Comparison of ENCODE assay signal across 9 mouse cellular contexts in genomic region chr10:88501886-88502765, GRCm38 (mm10). TPM values are rescaled to one million over a fixed set of nuclear protein-coding genes. Genes with fewer than 3 reads are reported as not detected.
DNase-seq lines count a peak whose midpoint lies in the region; ATAC-seq and TF ChIP-seq lines count a peak whose summit lies in the region.
"Had no signal": no experiment of that assay in that cellular context is flagged by ENCODE, and none has a peak within 500 bp of the region (broad histone marks: within the 10 kb centered on the region; RNA-seq: fewer than 3 reads in every experiment).

No protein-coding gene starts in this region.

- ATAC-seq in embryonic facial prominence, embryonic 13.5 days (ENCODE audit: insufficient number of reproducible peaks, insufficient read depth, low FRiP score, low TSS enrichment, low read depth): no peak
- no peak for ATAC-seq in heart, embryonic 15.5 days (replicated peaks; ENCODE audit: insufficient number of reproducible peaks, insufficient read depth, low FRiP score, low read depth)

- TF ChIP-seq EP300 in heart, adult 2 months (IDR thresholded peaks at IDR 0.05; ENCODE audit: insufficient read depth, low read depth, low read length): no peak

- intact Hi-C loops in heart, adult 2 months (cut with DNase I): loop anchor here (5.0 kb wide), 2 partner anchors 125 to 230 kb away; partner anchors contain the start of genes Arl1, Dram1 and Gnptab
- intact Hi-C loops in left cerebral cortex, postnatal 36 days (cut with DNase I): loop anchor here (5.0 kb wide), 2 partner anchors 170 to 230 kb away; partner anchors contain the start of gene Arl1

- peak overlapping the region; percentile 60 for H3K9ac ChIP-seq in heart, adult 2 months (ENCODE audit: low read depth, low read length)
- H3K9ac ChIP-seq in embryonic facial prominence, embryonic 13.5 days: no peak overlapping the region; the same call in 1 of the 2 replicates
- H3K9ac ChIP-seq in heart, embryonic 15.5 days: no peak overlapping the region

- no peaks in the 10 kb centered on the region; the same call in 1 of the 2 replicates for H3K4me1 ChIP-seq in heart, adult 2 months (ENCODE audit: control insufficient read depth, insufficient read depth, low read length)
- H3K4me1 ChIP-seq in embryonic facial prominence, embryonic 13.5 days: peaks cover 27% of the 10 kb centered on the region
- H3K4me1 ChIP-seq in heart, embryonic 15.5 days (replicated peaks): peaks cover 22% of the 10 kb centered on the region

- DNase-seq in heart, adult 2 months: peak in 1 of 2 experiments; percentile 28
- no peak for DNase-seq in heart, postnatal 4 days
- DNase-seq in lung, postnatal 14 days: peak; percentile 18
- DNase-seq in embryo, embryonic 10 days (ENCODE audit: low spot score): no peak
- no peak for DNase-seq in left cerebral cortex, postnatal 36 days (ENCODE audit: low spot score in 2 of 2)
- no peak for DNase-seq in right cerebral cortex, adult 18-20 months

- no peaks in the 10 kb centered on the region for H3K27me3 ChIP-seq in heart, adult 2 months (ENCODE audit: control insufficient read depth, insufficient read depth, low read length)
- no peaks in the 10 kb centered on the region for H3K27me3 ChIP-seq in embryonic facial prominence, embryonic 13.5 days
- H3K27me3 ChIP-seq in heart, embryonic 15.5 days: no peaks in the 10 kb centered on the region

- peak overlapping the region; percentile 89 for H3K4me2 ChIP-seq in embryonic facial prominence, embryonic 13.5 days
- peak overlapping the region; percentile 87 for H3K4me2 ChIP-seq in heart, embryonic 15.5 days

- no peaks in the 10 kb centered on the region for H3K9me3 ChIP-seq in embryonic facial prominence, embryonic 13.5 days
- no peaks in the 10 kb centered on the region for H3K9me3 ChIP-seq in heart, embryonic 15.5 days (replicated peaks)

- peak overlapping the region; percentile 93 for H3K27ac ChIP-seq in heart, adult 2 months
- no peak overlapping the region for H3K27ac ChIP-seq in embryonic facial prominence, embryonic 13.5 days
- H3K27ac ChIP-seq in heart, embryonic 15.5 days: no peak overlapping the region

- 55% methylated on average over 13 of the region's 13 CpGs for WGBS in heart, adult 2 months
- WGBS in embryonic facial prominence, embryonic 13.5 days: 56% methylated on average over 13 of the region's 13 CpGs
- WGBS in heart, embryonic 15.5 days: 49% methylated on average over 13 of the region's 13 CpGs

- H3K79me2 ChIP-seq in heart, adult 2 months (replicated peaks; ENCODE audit: control insufficient read depth, insufficient read depth, low read length): peaks cover 3% of the 10 kb centered on the region; the same call in 1 of the 2 replicates

- peak overlapping the region; percentile 81 for H3K4me3 ChIP-seq in heart, adult 2 months
- peak overlapping the region; percentile 76 for H3K4me3 ChIP-seq in embryonic facial prominence, embryonic 13.5 days
- H3K4me3 ChIP-seq in heart, embryonic 15.5 days: peak overlapping the region; percentile 8; the same call in 1 of the 2 replicates

- no peak for TF ChIP-seq POLR2A in heart, adult 2 months (IDR thresholded peaks at IDR 0.05; ENCODE audit: insufficient read depth, low read depth, low read length)

- H3K36me3 ChIP-seq in heart, adult 2 months (ENCODE audit: control insufficient read depth, insufficient read depth, low read length): peaks cover 4% of the 10 kb centered on the region
- no peaks in the 10 kb centered on the region for H3K36me3 ChIP-seq in embryonic facial prominence, embryonic 13.5 days
- H3K36me3 ChIP-seq in heart, embryonic 15.5 days: no peaks in the 10 kb centered on the region

- no peak for TF ChIP-seq CTCF in heart, adult 2 months (IDR thresholded peaks at IDR 0.05)

RNA-seq across cellular contexts. Expression of gene Chpt1, which starts 1.7 kb away (rescaled TPM):
- 100 to 1,000 TPM; 278 to 334 TPM for total RNA-seq in heart, adult 2 months (2021)
- 228 and 230 TPM in 2 replicates for polyA plus RNA-seq in heart, adult 2 months (2012; rRNA removed)
- 100 to 1,000 TPM; 104 to 107 TPM for total RNA-seq in heart, postnatal 4 days (2021)
- 14.0 and 23.6 TPM in 2 replicates for polyA plus RNA-seq in embryonic facial prominence, embryonic 13.5 days (2015; fragmentation: Nextera tagmentation; extraction: Ambion mirVana)
- 38.3 and 46.9 TPM in 2 replicates for polyA plus RNA-seq in heart, embryonic 15.5 days (2015; fragmentation: Nextera tagmentation; extraction: Ambion mirVana)
- 10 to 100 TPM; 35.6 to 42.1 TPM for total RNA-seq in left cerebral cortex, postnatal 36 days (2021)

RNA-seq across cellular contexts. Expression of gene Sycp3, which starts 42.8 kb away (rescaled TPM):
- total RNA-seq in heart, adult 2 months (2021): not detected
- not detected in 2 replicates for polyA plus RNA-seq in heart, adult 2 months (2012; rRNA removed)
- not detected for total RNA-seq in heart, postnatal 4 days (2021)
- polyA plus RNA-seq in embryonic facial prominence, embryonic 13.5 days (2015; fragmentation: Nextera tagmentation; extraction: Ambion mirVana): 0.42 and 0.84 TPM in 2 replicates
- 0.16 and 0.35 TPM in 2 replicates for polyA plus RNA-seq in heart, embryonic 15.5 days (2015; fragmentation: Nextera tagmentation; extraction: Ambion mirVana)
- under 1 TPM; 0.59 to 0.84 TPM for total RNA-seq in left cerebral cortex, postnatal 36 days (2021)
- total RNA-seq: neutrophil, adult 5-6 weeks had no signal

Comparison
In these comparisons a context has a peak if more than half of its experiments do, and no peak if none do; other contexts are left out.
1. H3K4me3 ChIP-seq: peak in every context shown above with its lines; median percentile 81 in heart, adult 2 months; 76 in embryonic facial prominence, embryonic 13.5 days; 8 in heart, embryonic 15.5 days.